Mouse (Mus musculus) kidney, postnatal 0 days (tissue): ENCODE results near the gene Tmem164. TPM values are rescaled to one million over a fixed set of nuclear protein-coding genes. Genes with fewer than 3 reads are reported as not detected.

ENCODE experiments used
- ATAC-seq: fragments of 200-750 bp; cut with Nextera tagmentation; replicated peaks from 2 replicates; pipeline ENCODE4 v1.8.0; 2017; ENCODE audit warnings: low read depth, moderate number of reproducible peaks, moderate TSS enrichment, moderate library complexity; ENCODE audit not compliant: low FRiP score
- DNase-seq: peaks from one replicate; pipeline ENCODE4 v3.0.0-alpha.2; 2016; ENCODE audit warnings: low spot score
- H3K27ac ChIP-seq: fragments of 300-500 bp; sonication (generic); 2 replicates; pipeline ENCODE4 v1.5.1; 2014; ENCODE audit warnings: mild to moderate bottlenecking
- H3K27me3 ChIP-seq: fragments of 300-500 bp; sonication (generic); 2 replicates; pipeline ENCODE4 v1.6.1; 2014; ENCODE audit warnings: low read length, mixed read lengths; ENCODE audit not compliant: insufficient read depth
- H3K36me3 ChIP-seq: fragments of 300-500 bp; sonication (generic); 2 replicates; pipeline ENCODE4 v1.6.1; 2014; ENCODE audit warnings: low read length, mixed read lengths; ENCODE audit not compliant: insufficient read depth
- H3K4me1 ChIP-seq: fragments of 300-500 bp; sonication (generic); replicated peaks from 2 replicates; pipeline ENCODE4 v1.6.1; 2014; ENCODE audit warnings: antibody characterized with exemption, low read length, mixed read lengths; ENCODE audit not compliant: insufficient read depth
- H3K4me2 ChIP-seq: fragments of 300-500 bp; sonication (generic); 2 replicates; pipeline ENCODE4 v1.6.1; 2014; ENCODE audit warnings: mild to moderate bottlenecking, low read length, moderate library complexity, mixed read lengths
- H3K4me3 ChIP-seq: fragments of 300-500 bp; sonication (generic); replicated peaks from 2 replicates; pipeline ENCODE4 v1.5.1; 2014; ENCODE audit warnings: low read depth, low read length
- H3K9ac ChIP-seq: fragments of 300-500 bp; sonication (generic); 2 replicates; pipeline ENCODE4 v1.6.1; 2014; ENCODE audit warnings: low read depth, low read length
- H3K9me3 ChIP-seq: fragments of 300-500 bp; sonication (generic); replicated peaks from 2 replicates; pipeline ENCODE4 v1.6.1; 2016; ENCODE audit warnings: low read length, inconsistent platforms, mixed read lengths
- CTCF ChIP-seq: IDR thresholded peaks from 2 replicates; pipeline ENCODE4 v1.5.1; 2016; ENCODE audit warnings: antibody characterized with exemption, low read depth, mild to moderate bottlenecking, moderate library complexity
- WGBS: fragments of 180-500 bp; shearing (Covaris S2); extraction: QIAGEN DNeasy Blood & Tissue Kit; methylation state at CpG from one replicate; pipeline ENCODE4 v1.1.7; 2014; 5-methylcytosine and 5-hydroxymethylcytosine counted together
- polyA plus RNA-seq: library from polyadenylated mRNA; unstranded; fragments of >200 nt; fragmentation: Nextera tagmentation; extraction: Ambion mirVana; gene quantifications from 2 replicates; pipeline ENCODE4 v1.2.1, GENCODE M21; 2015

Gene Tmem164
- polyA plus RNA-seq, 1 experiment from 2014 or later: 33.0 TPM

DNA sequence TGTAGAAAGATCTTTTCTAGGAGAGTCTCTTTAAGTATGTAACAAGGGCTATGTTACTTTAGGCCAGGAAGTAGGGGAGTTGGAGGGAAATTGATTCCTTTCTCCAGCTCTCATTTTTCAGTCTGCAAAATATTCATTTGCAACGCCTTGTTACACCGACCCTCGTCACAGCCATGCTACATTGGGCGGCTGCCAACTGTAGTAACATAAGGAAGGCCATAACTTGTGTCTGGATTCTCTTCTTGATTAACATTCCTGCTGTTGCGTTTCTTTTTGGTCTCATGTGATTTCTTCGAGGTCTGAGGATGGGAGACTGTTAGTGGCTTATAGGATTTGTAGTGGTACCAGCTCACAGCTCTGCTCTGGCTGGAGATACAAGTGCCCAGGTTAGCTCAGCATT lies 4.5 kb downstream of the Tmem164 start:
- DNase-seq (peak; percentile 63), ATAC-seq (no peak)
- H3K4me3 ChIP-seq: no peak overlapping the region
- WGBS: 45% methylated on average over 6 of the region's 6 CpGs
- H3K36me3 ChIP-seq: no peaks in the 10 kb centered on the region
- no peaks in the 10 kb centered on the region for H3K27me3 ChIP-seq
- no peaks in the 10 kb centered on the region for H3K9me3 ChIP-seq
- no peaks in the 10 kb centered on the region for H3K4me1 ChIP-seq
- no peak overlapping the region for H3K9ac ChIP-seq
- TF ChIP-seq CTCF: no peak
- H3K27ac ChIP-seq: no peak overlapping the region
- 0 out of 2 replicates have a peak overlapping the region, but pooled peaks have one; percentile 1 for H3K4me2 ChIP-seq

DNA sequence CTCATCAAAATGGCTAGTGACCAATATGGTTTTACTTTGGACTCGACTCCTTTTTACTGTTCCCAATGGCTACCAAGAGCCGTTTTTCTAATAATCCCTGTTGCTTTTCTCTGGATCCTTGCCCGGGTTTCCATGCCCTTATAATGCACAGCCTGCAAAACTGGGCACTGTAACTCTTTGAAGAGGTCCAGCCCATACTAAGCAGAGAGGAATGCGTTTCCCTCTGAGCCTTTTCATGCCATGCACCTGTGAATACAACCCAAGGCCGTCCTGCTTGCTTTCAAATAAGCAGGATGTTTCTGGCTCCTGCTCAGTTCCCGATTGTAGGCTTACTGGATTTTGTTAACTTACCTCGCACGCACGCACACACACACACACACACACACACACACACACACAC lies 7.3 kb downstream of the Tmem164 start:
- no peak overlapping the region for H3K9ac ChIP-seq
- H3K9me3 ChIP-seq: no peaks in the 10 kb centered on the region
- 82% methylated on average over 9 of the region's 9 CpGs for WGBS
- ATAC-seq: no peak
- no peaks in the 10 kb centered on the region for H3K36me3 ChIP-seq
- no peak overlapping the region for H3K4me3 ChIP-seq
- no peak for TF ChIP-seq CTCF
- no peaks in the 10 kb centered on the region for H3K27me3 ChIP-seq
- no peak for DNase-seq
- no peak overlapping the region for H3K4me2 ChIP-seq
- H3K27ac ChIP-seq: no peak overlapping the region
- no peaks in the 10 kb centered on the region for H3K4me1 ChIP-seq

DNA sequence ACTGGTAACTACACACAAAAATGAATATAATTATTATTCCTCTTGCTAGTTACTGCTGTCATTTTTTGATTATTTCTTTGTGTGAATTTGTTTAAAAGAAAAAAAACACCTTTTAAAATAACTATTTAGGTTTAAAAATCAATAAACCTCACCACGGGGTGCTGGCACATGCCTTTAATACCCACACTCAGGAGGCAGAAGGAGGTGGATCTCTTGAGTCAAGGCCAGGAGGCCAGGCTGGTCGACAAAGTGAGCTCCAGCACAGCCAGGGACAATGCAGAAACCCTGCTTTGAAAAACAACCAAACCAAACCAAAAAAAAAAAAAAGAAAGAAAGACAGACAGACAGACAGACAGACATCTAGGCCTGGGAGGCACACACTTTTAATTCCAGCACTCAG lies 12.1 kb downstream of the Tmem164 start:
- no peak for DNase-seq
- no peaks in the 10 kb centered on the region for H3K4me1 ChIP-seq
- no peak overlapping the region for H3K9ac ChIP-seq
- WGBS: 79% methylated on average over 2 of the region's 2 CpGs
- no peaks in the 10 kb centered on the region for H3K9me3 ChIP-seq
- no peak overlapping the region for H3K27ac ChIP-seq
- H3K27me3 ChIP-seq: no peaks in the 10 kb centered on the region
- no peak for TF ChIP-seq CTCF
- H3K4me2 ChIP-seq: no peak overlapping the region
- ATAC-seq: no peak
- no peak overlapping the region for H3K4me3 ChIP-seq
- H3K36me3 ChIP-seq: no peaks in the 10 kb centered on the region

- TF ChIP-seq CTCF: no peak
- Histone ChIP-seq H3K4me3 (no peak overlapping the region), H3K27me3 (no peaks in the 10 kb centered on the region), H3K36me3 (no peaks in the 10 kb centered on the region), H3K4me2 (no peak overlapping the region), H3K4me1 (no peaks in the 10 kb centered on the region), H3K27ac (no peak overlapping the region), H3K9me3 (no peaks in the 10 kb centered on the region), H3K9ac (no peak overlapping the region)
- ATAC-seq (no peak), DNase-seq (no peak)
- whole genome bisulfite sequencing: 84% methylated on average over 7 of the region's 7 CpGs
These were observed 13.1 kb downstream of the Tmem164 start for GRCm38 (mm10) chrX:142694338-142694737.

GRCm38 (mm10) chrX:142694856-142695255 lies 13.7 kb downstream of the Tmem164 start:
- DNase-seq: no peak
- H3K27me3 ChIP-seq: no peaks in the 10 kb centered on the region
- no peak for TF ChIP-seq CTCF
- no peaks in the 10 kb centered on the region for H3K4me1 ChIP-seq
- H3K36me3 ChIP-seq: no peaks in the 10 kb centered on the region
- H3K9me3 ChIP-seq: no peaks in the 10 kb centered on the region
- H3K4me2 ChIP-seq: no peak overlapping the region
- H3K27ac ChIP-seq: no peak overlapping the region
- WGBS: 83% methylated on average over 3 of the region's 3 CpGs
- ATAC-seq: no peak
- H3K4me3 ChIP-seq: no peak overlapping the region
- no peak overlapping the region for H3K9ac ChIP-seq

DNA sequence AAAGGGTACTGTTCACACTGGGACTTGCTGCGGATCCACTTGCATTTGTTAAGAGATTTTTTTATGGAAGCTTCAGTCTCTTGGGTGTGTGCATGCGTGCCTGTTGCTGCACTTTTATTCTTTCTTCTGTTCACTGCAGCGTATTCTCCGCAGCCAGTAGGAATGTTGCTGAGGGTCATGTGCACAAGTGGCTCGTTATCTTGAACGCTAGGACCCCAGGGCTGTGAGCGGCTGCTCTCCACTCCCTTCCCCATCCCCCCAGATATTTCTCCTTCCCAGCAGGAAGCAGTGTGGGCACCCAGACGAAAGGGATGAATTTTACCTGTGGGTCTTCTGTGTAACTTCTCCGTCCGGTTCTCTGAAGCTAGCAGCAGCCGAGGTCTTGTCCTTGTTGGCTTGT lies 15.6 kb downstream of the Tmem164 start:
- DNase-seq (no peak), ATAC-seq (no peak)
- 71% methylated on average over 11 of the region's 11 CpGs for WGBS
- Histone ChIP-seq H3K4me2 (no peak overlapping the region), H3K27me3 (no peaks in the 10 kb centered on the region), H3K4me1 (no peaks in the 10 kb centered on the region; the same call in 1 of the 2 replicates), H3K4me3 (no peak overlapping the region), H3K9ac (no peak overlapping the region), H3K9me3 (no peaks in the 10 kb centered on the region), H3K36me3 (no peaks in the 10 kb centered on the region), H3K27ac (no peak overlapping the region)
- TF ChIP-seq CTCF: no peak

DNA sequence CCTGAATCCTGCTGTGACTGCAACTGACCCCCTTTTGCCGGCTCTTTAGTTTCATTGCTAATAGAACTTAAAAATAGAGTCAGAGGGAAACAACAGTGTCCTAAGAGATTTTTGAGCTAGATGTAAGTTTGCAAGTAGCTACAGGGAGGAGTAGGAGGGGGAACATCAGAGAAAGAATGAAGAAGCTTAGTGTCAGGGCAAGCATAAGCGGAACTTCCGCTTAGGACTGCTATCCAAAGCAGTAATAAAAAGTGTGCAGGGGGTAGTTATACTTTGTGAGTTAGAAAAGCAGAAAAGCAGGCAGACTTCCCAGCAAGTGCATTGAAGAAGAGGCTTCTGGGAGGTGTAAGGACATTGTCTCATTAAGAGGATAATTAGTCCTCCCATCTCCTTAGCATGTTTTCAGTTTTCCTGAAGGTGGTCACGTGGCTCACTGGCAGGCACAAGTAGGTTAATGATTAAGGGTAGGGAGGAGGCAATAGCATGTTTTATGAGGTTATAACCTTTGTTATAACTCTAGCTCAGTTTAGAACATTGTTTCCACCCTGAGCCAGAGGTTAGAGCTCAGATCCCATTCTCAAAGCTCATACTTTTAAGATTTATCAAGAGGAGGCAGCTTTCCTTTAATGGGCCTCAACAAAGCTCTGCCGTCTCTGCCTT lies 16.5 kb downstream of the Tmem164 start:
- no peak for TF ChIP-seq CTCF
- no peak overlapping the region for H3K4me2 ChIP-seq
- no peaks in the 10 kb centered on the region for H3K36me3 ChIP-seq
- no peaks in the 10 kb centered on the region for H3K27me3 ChIP-seq
- no peak overlapping the region for H3K9ac ChIP-seq
- ATAC-seq: peak; percentile 49; the same call in 1 of the 2 replicates
- 57% methylated on average over 5 of the region's 5 CpGs for WGBS
- H3K27ac ChIP-seq: 0 out of 2 replicates have a peak overlapping the region, but pooled peaks have one; percentile 26
- H3K4me3 ChIP-seq: no peak overlapping the region
- H3K9me3 ChIP-seq: no peaks in the 10 kb centered on the region
- peak; percentile 29 for DNase-seq
- no peaks in the 10 kb centered on the region; the same call in 1 of the 2 replicates for H3K4me1 ChIP-seq
